Mouse (Mus musculus): ENCODE measurements around the gene Tas1r1.
A peak's percentile ranks its signal among the peaks of the same experiment; 100 is the strongest.
"Not testable (repeated sequence)": the region's sequence is repeated elsewhere in the genome, so short reads cannot be mapped to it uniquely, and the experiment has no call there.

Tas1r1 gene

GRCm38 (mm10) chr4:152044609-152045008 is 6.2 kb upstream of the Tas1r1 start:
- DNase-seq (ENCODE audit: low read depth, low spot score) = no peak

- no peak for DNase-seq (ENCODE audit: low read depth, low spot score)
Measured at GRCm38 (mm10) chr4:152043171-152043570, 4.8 kb upstream of the Tas1r1 start.

GRCm38 (mm10) chr4:152041924-152042641 is 3.7 kb upstream of the Tas1r1 start:
- no peak for DNase-seq (ENCODE audit: low read depth, low spot score)

GRCm38 (mm10) chr4:152039831-152040310 is 1.5 kb upstream of the Tas1r1 start:
- DNase-seq (ENCODE audit: low read depth, low spot score) = no peak

- DNase-seq (ENCODE audit: low read depth, low spot score) = peak; percentile 87
Measured at GRCm38 (mm10) chr4:152038985-152039830, 840 bp upstream of the Tas1r1 start, which contains the start of gene Nol9. Nol9 (plus strand) TSS chr4:152039321.

- not testable (repeated sequence) for DNase-seq (ENCODE audit: low read depth, low spot score)
Measured at GRCm38 (mm10) chr4:152036464-152036863, 1.9 kb downstream of the Tas1r1 start.

GRCm38 (mm10) chr4:152032922-152033321 is 5.4 kb downstream of the Tas1r1 start:
- no peak for DNase-seq (ENCODE audit: low read depth, low spot score)

- no peak for DNase-seq (ENCODE audit: low read depth, low spot score)
Measured at GRCm38 (mm10) chr4:152029997-152030396, 8.4 kb downstream of the Tas1r1 start.

- DNase-seq (ENCODE audit: low read depth, low spot score) = no peak
Measured at GRCm38 (mm10) chr4:152029087-152029486, 9.3 kb downstream of the Tas1r1 start.

- DNase-seq (ENCODE audit: low read depth, low spot score) = no peak
Measured at GRCm38 (mm10) chr4:152028456-152028855, 9.9 kb downstream of the Tas1r1 start.

GRCm38 (mm10) chr4:152027524-152027923 is 10.8 kb downstream of the Tas1r1 start, which contains the start of gene Zbtb48:
Zbtb48 (minus strand) TSS chr4:152027671.
- DNase-seq (ENCODE audit: low read depth, low spot score) = peak; percentile 93

- no peak for DNase-seq (ENCODE audit: low read depth, low spot score)
Measured at GRCm38 (mm10) chr4:152026751-152027508, 11.4 kb downstream of the Tas1r1 start.

- DNase-seq (ENCODE audit: low read depth, low spot score) = no peak
Measured at GRCm38 (mm10) chr4:152024525-152024924, 13.8 kb downstream of the Tas1r1 start.

GRCm38 (mm10) chr4:152022506-152022905 is 15.9 kb downstream of the Tas1r1 start:
- DNase-seq (ENCODE audit: low read depth, low spot score) = no peak

GRCm38 (mm10) chr4:152021568-152022097 is 16.7 kb downstream of the Tas1r1 start:
- no peak for DNase-seq (ENCODE audit: low read depth, low spot score)

GRCm38 (mm10) chr4:152020024-152020423 is 18.3 kb downstream of the Tas1r1 start:
- DNase-seq (ENCODE audit: low read depth, low spot score) = no peak

- no peak for DNase-seq (ENCODE audit: low read depth, low spot score)
Measured at GRCm38 (mm10) chr4:152019073-152019472, 19.3 kb downstream of the Tas1r1 start.

GRCm38 (mm10) chr4:152013036-152013813 is 25.1 kb downstream of the Tas1r1 start:
- DNase-seq (ENCODE audit: low read depth, low spot score) = no peak

- DNase-seq (ENCODE audit: low read depth, low spot score) = no peak
Measured at GRCm38 (mm10) chr4:152012109-152012508, 26.3 kb downstream of the Tas1r1 start.

GRCm38 (mm10) chr4:152011171-152011760 is 27.1 kb downstream of the Tas1r1 start:
- DNase-seq (ENCODE audit: low read depth, low spot score) = no peak
